Mouse (Mus musculus) frontal cortex, postnatal 10 days (tissue): ENCODE results near the gene Mutyh.

Experiments
- DNase-seq, 2 experiments: peaks; one replicate each; pipeline ENCODE4 v3.0.0; 2022; ENCODE audit warnings: low spot score in 2 of 2, mixed read lengths in 1 of 2

Mutyh gene

DNA sequence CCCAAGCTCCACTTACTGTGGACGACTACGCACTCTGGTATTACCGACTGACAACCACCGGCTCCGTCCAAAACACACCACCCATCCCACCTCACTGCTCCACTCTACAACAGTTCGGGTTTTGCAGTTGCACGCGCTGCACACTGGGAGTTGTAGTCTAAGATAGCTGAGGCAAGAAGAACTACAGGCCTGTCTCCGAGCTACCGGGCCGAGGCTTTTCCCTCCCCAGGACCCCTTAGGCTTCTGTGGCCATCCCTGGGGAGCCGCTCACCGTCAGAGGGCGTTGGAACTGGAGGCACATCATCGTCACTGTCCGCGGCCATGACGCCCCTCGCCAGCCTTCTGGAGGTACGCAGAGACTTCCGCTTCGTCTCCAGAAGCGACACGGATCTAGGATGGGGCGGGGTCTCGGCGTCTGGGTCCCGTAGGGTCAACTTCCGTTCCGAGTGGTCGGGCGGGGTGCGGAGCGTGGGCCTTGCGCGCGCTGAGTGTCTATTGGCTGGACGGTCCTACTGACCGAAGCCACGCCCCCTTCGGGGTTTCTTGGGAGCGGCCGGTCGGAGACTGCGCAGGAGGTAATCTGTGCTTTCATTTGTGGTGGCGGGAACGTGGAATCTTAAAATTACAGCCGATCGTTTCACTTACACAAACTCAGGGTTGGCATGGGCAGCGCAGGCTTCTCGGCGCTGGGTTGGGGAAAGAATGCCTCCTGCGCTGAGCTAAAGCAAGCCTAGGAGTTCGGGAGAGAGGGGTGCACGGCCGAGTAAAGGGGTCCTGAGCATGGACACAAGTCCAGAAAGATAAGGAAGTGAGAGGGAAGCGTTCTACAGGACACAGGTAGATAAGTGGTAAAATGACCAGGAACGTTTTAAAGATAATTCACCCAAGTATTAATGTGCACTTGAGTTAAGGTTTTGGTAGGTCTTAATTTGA, at the start of gene Mutyh, which contains the start of gene Toe1:
TSS of gene Mutyh (plus strand) at position 527 of the 933 bp plus-strand sequence.
TSS of gene Toe1 (minus strand) at position 444 of the 933 bp plus-strand sequence.
- DNase-seq: peak; percentile 92 to 93

DNA sequence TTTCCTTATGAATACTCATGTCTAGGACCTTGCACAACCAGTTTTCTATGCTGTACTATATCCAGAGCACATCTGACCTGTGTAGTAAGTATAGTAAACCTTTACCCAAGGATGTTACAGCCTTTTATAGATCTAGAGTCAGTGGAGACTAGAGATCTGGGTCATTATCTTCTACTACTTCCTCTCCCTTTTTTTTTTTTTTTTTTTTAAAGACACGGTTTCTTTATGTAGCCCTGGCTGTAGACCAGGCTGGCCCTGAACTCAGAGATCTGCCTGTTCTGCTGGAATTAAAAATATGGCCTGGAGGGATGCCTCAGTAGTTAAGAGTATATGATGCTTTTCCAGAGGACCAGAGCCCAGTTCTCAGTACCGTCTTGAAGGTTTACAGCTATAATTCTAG, 45.6 kb upstream of the Mutyh start:
- DNase-seq: no peak

DNA sequence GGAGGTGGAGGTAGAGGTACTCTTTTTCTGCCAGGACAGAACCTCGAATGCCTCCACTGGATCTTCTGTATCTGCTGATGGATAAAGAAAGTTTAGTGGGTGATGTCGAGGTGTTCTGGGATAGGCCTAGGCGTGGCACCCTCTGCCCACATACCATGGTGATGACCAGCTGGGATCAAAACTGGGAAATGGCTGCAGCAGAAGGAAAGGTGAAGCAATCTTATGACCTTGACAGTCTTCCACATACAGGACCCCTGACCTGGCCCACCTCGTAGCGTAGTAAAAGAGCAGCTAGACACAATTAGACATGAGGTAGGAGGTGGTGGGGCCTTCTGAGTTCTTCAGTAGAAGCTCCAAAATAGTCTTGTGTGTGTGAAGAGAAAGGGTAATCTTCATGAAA, 43.5 kb upstream of the Mutyh start:
- DNase-seq: no peak

DNA sequence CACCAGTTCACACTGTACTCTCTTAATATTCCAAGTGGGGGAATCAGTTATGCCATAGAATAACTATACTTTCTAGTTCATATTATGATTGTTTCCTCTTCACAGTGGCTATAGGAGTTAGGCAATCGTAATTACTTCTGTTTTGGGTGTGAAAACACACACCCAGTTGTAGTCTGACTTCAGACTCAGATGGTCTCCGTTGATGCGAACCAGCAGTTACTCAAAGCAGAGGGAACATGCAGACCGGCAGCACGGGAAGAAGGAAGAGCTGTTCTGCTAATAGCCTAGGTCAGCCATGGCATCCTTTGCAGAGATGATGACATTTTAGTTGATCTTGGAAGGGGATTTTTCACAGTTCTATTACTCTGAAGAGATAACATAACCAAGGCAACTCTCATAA, 39.0 kb upstream of the Mutyh start:
- DNase-seq: no peak

DNA sequence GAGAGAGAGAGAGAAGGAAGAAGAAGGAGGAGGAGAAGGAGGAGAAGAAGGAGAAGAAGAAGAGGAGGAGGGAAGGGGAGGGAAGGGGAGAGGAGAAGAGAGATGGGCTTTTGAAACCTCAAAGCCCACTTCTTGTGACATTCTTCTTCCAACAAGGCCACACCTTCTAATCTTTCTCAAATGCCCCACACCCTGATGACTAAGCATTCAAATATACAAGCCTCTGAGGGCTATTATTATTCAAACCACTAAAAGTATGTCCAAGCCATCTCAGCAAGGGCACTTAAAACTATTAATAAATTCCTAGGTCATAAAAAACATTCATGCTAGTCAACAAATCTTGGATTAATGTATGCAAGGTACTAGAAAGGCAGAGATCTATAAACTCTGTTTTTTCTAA, 38.5 kb upstream of the Mutyh start:
- DNase-seq: no peak

DNA sequence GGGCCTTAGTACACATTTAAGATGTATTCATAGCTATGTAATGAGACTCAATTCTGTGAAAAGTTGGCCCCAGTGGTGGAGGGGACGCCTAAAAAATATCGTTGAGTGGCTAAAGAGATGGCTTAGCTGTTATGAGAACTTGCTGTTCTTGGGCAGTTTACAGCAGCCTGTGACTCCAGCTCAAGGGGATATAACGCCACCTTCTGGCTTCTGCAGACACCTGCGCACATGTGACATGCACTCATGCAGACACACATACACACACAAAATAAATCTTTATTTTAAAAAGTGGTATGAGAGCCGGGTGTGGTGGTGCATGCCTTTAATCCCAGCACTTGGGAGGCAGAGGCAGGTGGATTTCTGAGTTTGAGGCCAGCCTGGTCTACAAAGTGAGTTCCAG, 31.1 kb upstream of the Mutyh start:
- DNase-seq: no peak

DNA sequence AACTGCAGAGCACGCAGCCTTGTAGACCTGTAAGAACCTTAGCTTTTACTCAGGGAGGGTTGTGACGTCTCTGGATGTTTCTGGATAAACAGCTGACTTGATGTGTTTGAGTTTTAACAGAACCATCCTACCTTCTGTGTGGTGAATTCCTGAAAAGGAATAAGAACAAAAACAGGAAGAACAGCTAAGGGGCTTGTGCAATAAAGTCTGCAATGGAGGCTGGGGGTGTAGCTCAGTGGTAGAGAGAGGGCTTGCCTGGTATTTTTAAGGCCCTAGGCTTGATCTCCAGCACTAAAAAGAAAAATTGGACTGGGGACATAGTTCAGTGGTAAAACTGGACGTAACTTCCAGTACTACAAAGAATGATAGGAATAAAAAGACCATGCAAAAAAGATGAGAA, 30.4 kb upstream of the Mutyh start:
- DNase-seq: no peak

DNA sequence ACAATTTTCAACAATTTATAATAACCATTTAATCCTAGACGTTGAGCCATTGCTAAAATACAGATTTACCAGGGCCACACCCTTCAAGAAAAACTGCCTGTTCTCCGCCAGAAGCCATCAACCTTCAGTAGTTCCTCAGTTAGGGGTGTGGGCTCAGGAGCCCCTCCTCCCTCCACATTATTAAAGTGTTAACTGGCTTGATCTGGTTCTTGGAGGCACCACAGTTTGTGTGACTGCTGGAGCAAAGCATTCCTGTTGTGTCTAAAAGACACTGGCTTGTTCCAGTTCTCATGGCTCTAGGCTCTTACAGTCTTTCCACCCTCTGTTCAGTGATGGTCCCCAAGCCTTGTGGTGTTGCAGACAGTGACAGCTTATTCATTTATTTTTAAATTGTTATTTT, 27.0 kb upstream of the Mutyh start:
- DNase-seq: no peak

DNA sequence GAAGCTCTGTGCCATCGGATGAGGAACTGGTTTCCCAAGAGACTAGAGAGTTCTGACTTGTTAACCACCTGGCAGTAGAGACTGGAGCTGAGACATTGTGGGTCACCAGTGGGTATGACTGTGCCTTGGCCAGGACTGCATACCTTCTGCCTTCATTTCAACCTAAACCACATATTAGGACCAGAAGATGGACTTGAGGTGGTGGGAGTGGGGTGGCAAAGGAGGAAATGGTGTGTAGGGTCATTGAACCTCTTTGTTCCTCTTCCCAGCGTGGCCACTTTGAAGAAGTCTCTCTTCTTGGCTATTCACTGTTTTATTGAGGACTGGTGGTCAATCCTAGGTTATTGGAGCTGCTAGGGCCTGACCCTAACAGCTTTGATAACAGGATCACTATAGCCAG, 26.2 kb upstream of the Mutyh start:
- no peak for DNase-seq

DNA sequence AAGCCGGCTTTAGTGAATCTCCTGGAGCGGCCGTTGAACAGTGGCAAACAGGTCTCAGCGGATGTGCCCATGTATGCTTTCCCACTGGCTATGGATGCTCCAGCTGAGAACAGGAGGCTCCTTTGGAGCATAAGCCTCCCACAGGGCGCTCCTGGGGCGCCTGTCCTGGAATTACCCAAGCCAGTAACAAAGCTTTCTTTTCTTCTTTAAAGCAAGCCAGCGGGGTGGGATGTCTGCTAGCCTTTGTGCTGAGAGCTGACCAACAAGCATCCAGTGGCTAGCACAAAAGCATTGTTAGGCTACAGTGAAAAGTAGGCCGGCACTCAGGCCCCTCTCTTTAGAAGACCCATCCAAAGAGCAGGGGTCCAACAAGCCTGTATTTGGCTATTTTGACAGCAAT, 25.4 kb upstream of the Mutyh start:
- DNase-seq: no peak

DNA sequence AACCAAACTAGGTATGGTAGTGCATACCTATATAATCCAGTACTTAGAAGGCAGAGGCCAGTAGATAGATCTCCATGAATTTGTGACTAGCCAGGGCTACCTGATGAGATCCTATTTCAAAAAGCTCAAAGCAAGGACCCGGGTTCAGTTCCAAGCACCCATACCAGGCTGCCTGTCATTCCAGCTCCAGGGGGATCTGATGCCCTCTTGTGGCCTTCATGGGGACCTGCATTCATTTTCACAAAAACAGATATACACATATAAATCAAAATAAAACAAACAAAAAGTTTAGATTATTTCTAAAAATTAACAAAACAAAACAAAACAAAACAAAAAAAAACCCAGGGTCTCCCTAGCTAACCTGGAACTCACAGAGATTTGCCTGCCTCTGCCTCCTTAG, 20.9 kb upstream of the Mutyh start:
- DNase-seq: no peak

DNA sequence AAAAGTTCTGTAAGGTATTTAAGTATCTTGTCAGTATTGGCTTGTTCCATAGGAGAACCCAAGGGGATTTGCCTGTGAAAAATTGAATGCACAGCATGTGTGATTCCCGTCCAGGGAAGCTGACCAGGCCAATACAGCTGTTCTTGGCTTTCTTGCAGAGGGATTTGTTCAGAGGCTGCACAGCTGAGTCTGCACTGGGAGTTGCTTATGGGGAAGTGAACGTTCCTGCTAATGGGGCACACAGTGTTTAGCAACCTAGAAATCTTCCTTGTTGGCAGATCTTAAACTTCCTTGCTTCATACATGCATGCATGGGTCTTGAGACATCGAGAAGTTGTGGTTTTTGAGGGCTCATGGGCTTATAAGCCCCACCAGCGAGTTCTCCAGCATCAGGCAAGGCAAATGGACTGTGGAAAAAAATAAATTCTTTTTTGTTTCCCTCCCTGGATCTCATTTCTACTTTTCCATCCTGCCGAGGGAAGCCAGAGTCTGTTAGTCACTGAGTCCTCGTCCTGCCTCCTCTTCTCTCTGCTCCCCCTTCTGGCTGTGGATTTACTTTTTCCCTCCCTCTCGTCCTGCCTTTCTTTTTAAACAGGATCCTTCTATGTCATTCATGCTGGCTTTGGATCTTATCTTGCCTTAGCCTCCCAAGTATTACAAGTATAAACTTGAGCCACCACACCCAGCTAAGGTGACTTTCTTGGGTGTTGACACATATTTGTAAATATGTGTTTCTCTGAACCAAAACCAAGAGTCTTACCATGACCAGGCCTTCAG, 19.4 kb upstream of the Mutyh start:
- no peak for DNase-seq

DNA sequence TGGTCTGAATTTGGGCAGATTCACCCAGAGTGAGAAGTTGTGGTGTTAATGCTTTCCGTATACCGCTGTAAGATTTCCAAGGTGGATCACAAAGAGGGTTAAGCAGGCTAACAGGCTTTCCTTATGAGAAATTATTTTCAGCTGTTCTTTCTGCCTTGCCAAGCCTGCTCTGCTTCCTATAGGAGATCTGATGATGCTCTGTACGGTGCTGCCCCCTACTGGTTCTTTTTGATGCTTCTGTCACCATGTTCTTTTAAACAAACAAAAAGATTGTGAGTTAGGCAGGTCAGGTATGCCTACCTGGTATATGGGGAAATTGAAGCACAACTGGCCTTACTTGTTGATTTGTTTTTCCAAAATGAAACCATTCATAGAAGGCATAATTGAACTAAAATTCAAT, 18.6 kb upstream of the Mutyh start:
- DNase-seq: peak in 1 of 2 experiments; percentile 72

DNA sequence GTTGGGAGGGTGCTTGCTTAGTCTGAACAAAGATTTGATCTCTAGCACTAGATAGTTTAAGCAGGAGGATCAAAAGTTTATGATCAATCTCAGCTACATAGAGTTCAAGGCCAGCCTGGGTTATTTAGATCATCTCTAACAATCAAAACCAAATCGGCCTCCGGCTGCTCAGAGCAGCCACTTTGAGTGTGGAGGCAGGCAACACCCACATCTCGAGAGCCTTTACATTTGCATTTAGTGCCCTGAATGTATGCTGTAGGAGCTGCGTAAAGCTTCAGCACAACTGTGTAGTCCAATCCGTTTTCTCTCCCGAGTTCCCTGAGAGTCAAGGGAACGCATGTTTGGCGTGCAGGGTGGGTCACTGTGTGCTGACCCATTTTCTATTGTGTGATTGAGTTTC, 15.1 kb upstream of the Mutyh start:
- DNase-seq: no peak

DNA sequence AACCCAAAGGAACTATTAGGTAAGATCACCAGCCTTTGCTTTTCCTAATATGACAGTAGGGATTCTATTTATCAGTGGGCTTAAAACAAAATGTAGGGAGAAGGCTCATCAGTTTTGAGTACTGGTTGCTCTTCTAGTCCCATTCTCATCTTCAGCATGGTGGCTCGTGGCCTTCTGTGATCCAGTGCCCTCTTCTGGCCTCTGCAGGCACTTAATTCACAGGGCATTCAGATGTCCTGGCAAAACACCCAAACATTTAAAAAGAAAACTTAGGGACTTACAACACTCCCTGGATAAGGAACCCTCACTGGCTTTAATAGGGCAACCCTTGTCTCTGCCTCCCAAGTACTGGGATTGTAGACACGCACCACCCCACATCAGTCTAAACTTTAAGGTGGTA, 13.2 kb upstream of the Mutyh start:
- no peak for DNase-seq

DNA sequence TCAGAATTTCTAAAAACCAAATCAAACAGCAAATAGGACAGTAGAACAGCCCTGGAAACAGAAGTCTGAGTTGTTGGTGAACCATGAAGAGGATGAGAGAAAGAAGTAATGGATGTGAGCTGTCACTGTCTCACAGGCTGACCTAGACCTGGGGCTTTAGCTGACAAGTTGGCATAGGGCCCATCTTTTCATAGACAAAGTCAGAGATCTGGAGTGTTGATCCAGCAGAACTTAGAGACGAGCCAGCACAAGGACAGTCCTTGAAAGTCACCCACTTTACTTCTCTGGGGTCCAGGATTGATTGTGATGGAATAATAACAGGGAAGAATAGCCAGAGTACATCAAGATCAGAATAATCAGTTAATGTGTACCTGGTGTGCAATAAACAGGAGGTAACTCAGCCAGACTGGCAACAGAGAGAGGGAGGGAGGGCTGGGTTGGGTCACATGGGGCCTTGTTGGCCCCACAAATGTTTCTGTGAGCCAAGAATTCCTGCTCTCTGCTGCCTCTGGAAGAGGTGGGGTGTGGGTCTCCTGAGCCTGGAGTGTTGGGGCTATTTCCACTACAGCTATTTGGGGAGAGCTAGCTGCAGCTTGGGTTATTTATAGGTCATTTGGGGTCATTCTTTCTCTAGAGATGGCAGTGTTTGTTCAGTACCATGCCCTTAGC, 10.9 kb upstream of the Mutyh start:
- DNase-seq: no peak

DNA sequence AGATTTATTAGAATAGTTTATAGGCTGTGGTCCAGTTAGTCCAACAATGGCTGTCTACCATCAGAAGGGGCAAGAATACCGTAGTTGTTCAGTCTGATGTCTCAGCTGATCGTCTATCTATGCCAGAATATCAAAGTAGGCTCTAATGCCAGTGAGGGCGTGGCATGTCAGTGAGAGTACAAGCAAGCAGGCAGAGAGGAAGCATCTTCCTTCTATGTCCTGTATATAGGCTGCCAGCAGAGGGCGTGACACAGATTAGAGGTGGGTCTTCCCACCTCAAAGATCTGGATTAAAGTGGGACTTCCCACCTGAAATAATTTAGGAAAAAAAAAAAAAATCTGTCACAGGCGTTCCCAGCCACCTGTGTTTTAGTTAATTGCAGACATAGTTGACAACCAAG, 7.6 kb upstream of the Mutyh start:
- no peak for DNase-seq

DNA sequence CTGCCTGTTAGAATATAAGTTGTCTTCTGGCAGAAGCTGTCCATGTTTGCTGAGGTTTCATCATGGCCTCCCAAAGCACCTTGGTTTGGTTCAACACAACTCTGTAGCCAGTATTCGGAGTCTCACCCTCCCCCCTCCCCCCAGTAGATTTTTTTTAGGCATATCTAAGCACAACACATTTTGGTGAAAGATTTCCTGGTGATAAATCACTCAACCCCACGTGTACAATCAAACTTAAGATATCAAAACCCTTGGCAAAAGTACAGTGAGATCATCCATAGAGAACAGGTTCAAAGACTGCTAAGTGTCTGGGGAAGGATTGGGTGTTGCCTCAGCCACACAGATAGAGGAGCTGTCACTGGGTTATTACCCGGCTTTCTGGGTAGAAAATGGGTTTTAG, 3.5 kb downstream of the Mutyh start:
- no peak for DNase-seq

DNA sequence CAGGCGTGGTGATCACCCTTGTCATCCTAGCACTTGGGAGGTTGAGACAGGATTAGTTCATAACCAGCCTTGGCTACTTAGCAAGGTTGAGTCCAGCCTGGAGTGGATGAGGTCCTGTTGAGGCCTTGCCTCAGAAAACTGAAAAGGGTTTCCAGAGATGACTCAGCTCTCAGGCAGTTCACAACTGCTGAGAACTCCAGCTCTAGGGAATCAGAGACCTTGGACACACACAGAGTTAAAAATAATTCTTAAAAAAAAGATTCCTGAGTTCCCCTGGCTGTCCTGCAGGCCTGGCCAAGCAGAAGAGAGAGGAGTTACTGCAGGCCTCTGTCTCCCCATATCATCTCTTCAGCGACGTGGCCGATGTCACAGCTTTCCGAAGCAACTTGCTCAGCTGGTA, 7.8 kb downstream of the Mutyh start:
- DNase-seq: no peak

DNA sequence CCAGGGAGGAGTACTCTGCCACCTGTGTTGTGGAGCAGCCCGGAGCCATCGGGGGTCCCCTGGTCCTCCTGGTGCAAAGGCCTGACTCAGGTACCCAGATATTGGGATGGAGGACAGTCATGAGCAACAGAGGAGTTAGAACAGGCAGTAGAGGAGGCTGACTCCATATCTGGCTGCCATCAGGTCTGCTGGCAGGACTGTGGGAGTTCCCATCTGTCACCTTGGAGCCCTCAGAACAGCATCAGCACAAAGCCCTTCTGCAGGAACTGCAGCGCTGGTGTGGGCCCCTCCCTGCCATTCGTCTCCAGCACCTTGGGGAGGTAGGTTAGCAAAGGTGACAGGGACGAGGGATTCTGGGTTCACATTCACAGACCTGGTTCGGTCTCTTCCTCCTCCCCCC, 10.0 kb downstream of the Mutyh start:
- DNase-seq: no peak

DNA sequence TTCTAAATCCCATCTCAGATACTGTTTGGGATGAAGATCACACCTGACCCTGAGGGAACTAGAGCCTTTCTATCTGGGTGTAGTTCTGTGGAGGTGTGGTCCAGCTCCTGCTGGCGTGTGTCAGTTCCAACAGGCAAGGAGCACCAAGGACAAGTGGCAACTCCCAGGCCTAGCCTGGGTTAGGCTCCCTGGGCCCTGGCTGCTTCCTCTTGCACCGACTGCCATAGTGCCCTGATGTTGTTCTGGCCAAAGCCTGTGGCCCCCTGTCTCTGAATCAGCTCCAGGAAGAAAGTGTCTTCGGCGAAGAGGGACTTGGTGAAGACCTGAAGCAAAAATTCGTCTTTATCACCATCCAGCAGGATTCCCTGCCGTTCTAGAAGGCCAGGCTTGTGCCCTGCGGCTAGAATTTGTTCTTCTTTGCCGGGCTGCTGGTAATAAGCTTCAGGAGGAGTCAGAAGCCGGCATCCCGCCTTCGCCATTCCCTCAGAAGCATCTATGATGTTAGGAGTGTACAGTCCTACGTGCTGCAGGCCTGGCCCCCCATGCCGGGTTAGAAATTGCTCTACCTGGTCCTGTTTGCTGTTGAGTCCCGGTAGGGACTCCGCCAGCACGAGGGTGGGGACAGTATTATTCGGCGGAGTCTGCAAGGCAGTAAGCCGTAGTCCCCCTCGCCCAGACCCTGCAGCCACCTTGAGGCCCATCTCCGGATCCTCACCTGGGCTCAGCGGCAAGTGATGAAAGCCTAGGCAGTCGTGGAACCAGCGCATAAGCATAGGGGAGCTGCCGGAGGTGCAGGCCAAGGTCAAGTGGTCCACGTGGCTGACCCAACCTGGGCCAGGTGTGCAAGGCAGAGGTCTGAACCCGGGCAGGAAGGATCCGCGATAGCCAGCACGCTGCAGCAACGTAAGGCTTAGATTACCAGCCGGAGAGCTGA, 12.7 kb downstream of the Mutyh start:
- DNase-seq: no peak
